In genomic region chr19:41898860-41899259, GRCm38 (mm10) we compare ENCODE assay signal across 9 mouse cellular contexts. TPM values are rescaled to one million over a fixed set of nuclear protein-coding genes. Genes with fewer than 3 reads are reported as not detected.
DNase-seq lines count a peak whose midpoint lies in the region; ATAC-seq and TF ChIP-seq lines count a peak whose summit lies in the region.
"Had no signal": no experiment of that assay in that cellular context is flagged by ENCODE, and none has a peak within 500 bp of the region (broad histone marks: within the 10 kb centered on the region; RNA-seq: fewer than 3 reads in every experiment).

No protein-coding gene starts in this region.

- peak; percentile 63 for DNase-seq in CD4-positive helper T cell, adult 2 months (ENCODE audit: low read depth, low spot score)
- DNase-seq in ZHBTc4 (ENCODE audit: low read depth, low spot score) = peak; percentile 69
- peak; percentile 62 for DNase-seq in embryonic facial prominence, embryonic 14.5 days (ENCODE audit: low spot score)
- DNase-seq in lung, postnatal 25 days (ENCODE audit: low spot score) = peak; percentile 50
- no peak for DNase-seq in yolk sac, embryonic 10.5 days (ENCODE audit: low spot score)
- DNase-seq in gastrocnemius, postnatal 36 days = no peak
- DNase-seq: liver, embryonic 13.5 days had no signal

- peaks cover 9% of the 10 kb centered on the region; the same call in 1 of the 2 replicates for H3K4me1 ChIP-seq in intestine, postnatal 0 days (replicated peaks; ENCODE audit: control insufficient read depth, insufficient read depth, low read length)
- peaks cover 6% of the 10 kb centered on the region for H3K4me1 ChIP-seq in intestine, embryonic 15.5 days (replicated peaks)
- peaks cover 3% of the 10 kb centered on the region; the same call in 1 of the 2 replicates for H3K4me1 ChIP-seq in embryonic facial prominence, embryonic 14.5 days (ENCODE audit: control insufficient read depth, insufficient read depth, low read length)

- no peaks in the 10 kb centered on the region for H3K9me3 ChIP-seq in intestine, postnatal 0 days (ENCODE audit: control insufficient read depth)
- no peaks in the 10 kb centered on the region for H3K9me3 ChIP-seq in intestine, embryonic 15.5 days
- H3K9me3 ChIP-seq in embryonic facial prominence, embryonic 14.5 days (ENCODE audit: control insufficient read depth, low read length) = no peaks in the 10 kb centered on the region
- H3K9me3 ChIP-seq: liver, embryonic 13.5 days had no signal

- intact Hi-C loops in gastrocnemius, postnatal 36 days (cut with DNase I) = no loop called here

- no peak overlapping the region for H3K9ac ChIP-seq in intestine, postnatal 0 days (ENCODE audit: low read depth, low read length)
- no peak overlapping the region for H3K9ac ChIP-seq in intestine, embryonic 15.5 days
- H3K9ac ChIP-seq in embryonic facial prominence, embryonic 14.5 days (ENCODE audit: low read depth, low read length) = no peak overlapping the region
- H3K9ac ChIP-seq: liver, embryonic 13.5 days had no signal

- peak; percentile 85 for TF ChIP-seq CTCF in intestine, postnatal 0 days (IDR thresholded peaks at IDR 0.05; ENCODE audit: low read depth)

- no peak overlapping the region for H3K27ac ChIP-seq in intestine, postnatal 0 days (ENCODE audit: low read depth, low read length)
- no peak overlapping the region for H3K27ac ChIP-seq in intestine, embryonic 15.5 days
- no peak overlapping the region for H3K27ac ChIP-seq in embryonic facial prominence, embryonic 14.5 days (replicated peaks; ENCODE audit: low read depth, low read length)
- H3K27ac ChIP-seq: liver, embryonic 13.5 days had no signal

- H3K4me3 ChIP-seq in intestine, postnatal 0 days (ENCODE audit: low read depth, low read length) = no peak overlapping the region
- H3K4me3 ChIP-seq in intestine, embryonic 15.5 days (replicated peaks) = no peak overlapping the region
- no peak overlapping the region for H3K4me3 ChIP-seq in embryonic facial prominence, embryonic 14.5 days (ENCODE audit: low read depth, low read length)
- H3K4me3 ChIP-seq: liver, embryonic 13.5 days had no signal

- H3K36me3 ChIP-seq in intestine, postnatal 0 days (ENCODE audit: control insufficient read depth, insufficient read depth) = no peaks in the 10 kb centered on the region
- H3K36me3 ChIP-seq in intestine, embryonic 15.5 days = no peaks in the 10 kb centered on the region
- no peaks in the 10 kb centered on the region for H3K36me3 ChIP-seq in embryonic facial prominence, embryonic 14.5 days (ENCODE audit: control insufficient read depth, insufficient read depth, low read length)
- H3K36me3 ChIP-seq: liver, embryonic 13.5 days had no signal

- H3K4me2 ChIP-seq in intestine, postnatal 0 days (replicated peaks; ENCODE audit: low read depth) = no peak overlapping the region
- no peak overlapping the region for H3K4me2 ChIP-seq in intestine, embryonic 15.5 days (replicated peaks)
- H3K4me2 ChIP-seq in embryonic facial prominence, embryonic 14.5 days (ENCODE audit: low read depth, low read length) = no peak overlapping the region
- H3K4me2 ChIP-seq: liver, embryonic 13.5 days had no signal

- no peaks in the 10 kb centered on the region for H3K27me3 ChIP-seq in intestine, postnatal 0 days (replicated peaks; ENCODE audit: control insufficient read depth, insufficient read depth, low read length)
- H3K27me3 ChIP-seq in intestine, embryonic 15.5 days (replicated peaks) = no peaks in the 10 kb centered on the region
- H3K27me3 ChIP-seq in embryonic facial prominence, embryonic 14.5 days (replicated peaks; ENCODE audit: control insufficient read depth, insufficient read depth, low read length) = no peaks in the 10 kb centered on the region
- H3K27me3 ChIP-seq: liver, embryonic 13.5 days had no signal

- ATAC-seq in intestine, postnatal 0 days = no peak
- no peak for ATAC-seq in intestine, embryonic 15.5 days
- no peak for ATAC-seq in embryonic facial prominence, embryonic 14.5 days (ENCODE audit: low read depth)

- WGBS in intestine, postnatal 0 days = 59% methylated on average over 4 of the region's 4 CpGs
- 56% methylated on average over 4 of the region's 4 CpGs for WGBS in intestine, embryonic 15.5 days
- WGBS in embryonic facial prominence, embryonic 14.5 days = 51% methylated on average over 4 of the region's 4 CpGs

RNA-seq across cellular contexts. Expression of gene Rrp12, which starts 2.9 kb away (rescaled TPM):
- 4.7 and 5.0 TPM in 2 replicates for polyA plus RNA-seq in intestine, postnatal 0 days (2015; fragmentation: Nextera tagmentation; extraction: Ambion mirVana)
- polyA plus RNA-seq in intestine, embryonic 15.5 days (2015; fragmentation: Nextera tagmentation; extraction: Ambion mirVana) = 17.6 and 18.1 TPM in 2 replicates
- polyA plus RNA-seq in embryonic facial prominence, embryonic 14.5 days (2014; fragmentation: Nextera tagmentation; extraction: Ambion mirVana) = 13.8 and 15.0 TPM in 2 replicates
- 10 to 100 TPM; 30.0 to 31.6 TPM for total RNA-seq in gastrocnemius, postnatal 36 days (2021)

RNA-seq across cellular contexts. Expression of gene Pgam1, which starts 12.9 kb away (rescaled TPM):
- polyA plus RNA-seq in intestine, postnatal 0 days (2015; fragmentation: Nextera tagmentation; extraction: Ambion mirVana) = 213 and 223 TPM in 2 replicates
- polyA plus RNA-seq in intestine, embryonic 15.5 days (2015; fragmentation: Nextera tagmentation; extraction: Ambion mirVana) = 855 and 865 TPM in 2 replicates
- polyA plus RNA-seq in embryonic facial prominence, embryonic 14.5 days (2014; fragmentation: Nextera tagmentation; extraction: Ambion mirVana) = 522 and 549 TPM in 2 replicates
- total RNA-seq in gastrocnemius, postnatal 36 days (2021) = 10 to 100 TPM; 14.4 to 18.7 TPM

RNA-seq across cellular contexts. Expression of gene Exosc1, which starts 34.4 kb away (rescaled TPM):
- 32.3 and 33.3 TPM in 2 replicates for polyA plus RNA-seq in intestine, postnatal 0 days (2015; fragmentation: Nextera tagmentation; extraction: Ambion mirVana)
- 65.4 and 72.5 TPM in 2 replicates for polyA plus RNA-seq in intestine, embryonic 15.5 days (2015; fragmentation: Nextera tagmentation; extraction: Ambion mirVana)
- 67.8 and 71.3 TPM in 2 replicates for polyA plus RNA-seq in embryonic facial prominence, embryonic 14.5 days (2014; fragmentation: Nextera tagmentation; extraction: Ambion mirVana)
- 10 to 100 TPM; 13.2 to 15.3 TPM for total RNA-seq in gastrocnemius, postnatal 36 days (2021)

RNA-seq across cellular contexts. Expression of gene Zdhhc16, which starts 34.4 kb away (rescaled TPM):
- 37.7 and 38.4 TPM in 2 replicates for polyA plus RNA-seq in intestine, postnatal 0 days (2015; fragmentation: Nextera tagmentation; extraction: Ambion mirVana)
- 67.1 and 71.9 TPM in 2 replicates for polyA plus RNA-seq in intestine, embryonic 15.5 days (2015; fragmentation: Nextera tagmentation; extraction: Ambion mirVana)
- 69.1 and 72.4 TPM in 2 replicates for polyA plus RNA-seq in embryonic facial prominence, embryonic 14.5 days (2014; fragmentation: Nextera tagmentation; extraction: Ambion mirVana)
- 10 to 100 TPM; 20.7 to 21.3 TPM for total RNA-seq in gastrocnemius, postnatal 36 days (2021)

RNA-seq across cellular contexts. Expression of gene Frat2, which starts 50.9 kb away (rescaled TPM):
- 3.8 and 4.5 TPM in 2 replicates for polyA plus RNA-seq in intestine, postnatal 0 days (2015; fragmentation: Nextera tagmentation; extraction: Ambion mirVana)
- 10.5 and 10.7 TPM in 2 replicates for polyA plus RNA-seq in intestine, embryonic 15.5 days (2015; fragmentation: Nextera tagmentation; extraction: Ambion mirVana)
- polyA plus RNA-seq in embryonic facial prominence, embryonic 14.5 days (2014; fragmentation: Nextera tagmentation; extraction: Ambion mirVana) = 2.8 and 3.2 TPM in 2 replicates
- 10 to 100 TPM; 13.9 to 18.5 TPM for total RNA-seq in gastrocnemius, postnatal 36 days (2021)

Comparison
In these comparisons a context has a peak if more than half of its experiments do, and no peak if none do; other contexts are left out.
1. DNase-seq: peak in CD4-positive helper T cell, adult 2 months (single experiment), ZHBTc4 (single experiment), embryonic facial prominence, embryonic 14.5 days (single experiment) and lung, postnatal 25 days (single experiment); none in yolk sac, embryonic 10.5 days (single experiment) and gastrocnemius, postnatal 36 days (0 of 2).